Mouse (Mus musculus): ENCODE measurements around the gene Spryd4. TPM values are rescaled to one million over a fixed set of nuclear protein-coding genes. Genes with fewer than 3 reads are reported as not detected.
"Not testable (repeated sequence)": the region's sequence is repeated elsewhere in the genome, so short reads cannot be mapped to it uniquely, and the experiment has no call there.

The Spryd4 gene
- polyA plus RNA-seq, 1 experiment: 21.8 TPM

- no peaks in the 10 kb centered on the region for H3K9me3 ChIP-seq (replicated peaks; ENCODE audit: control insufficient read depth, insufficient read depth, low read length, poor library complexity, severe bottlenecking)
- no peaks in the 10 kb centered on the region for H3K4me1 ChIP-seq (ENCODE audit: control insufficient read depth, insufficient read depth, low read length)
- no peak for TF ChIP-seq POLR2A (IDR thresholded peaks at IDR 0.05; ENCODE audit: insufficient read depth, low read length)
- no peak overlapping the region for H3K9ac ChIP-seq (ENCODE audit: low read depth, poor library complexity, severe bottlenecking)
- H3K36me3 ChIP-seq (ENCODE audit: control insufficient read depth, insufficient read depth, low read length, poor library complexity, severe bottlenecking): no peaks in the 10 kb centered on the region
- H3K4me3 ChIP-seq (ENCODE audit: low read depth, low read length): no peak overlapping the region
- H3K27me3 ChIP-seq (ENCODE audit: control insufficient read depth, insufficient read depth, low read length, poor library complexity, severe bottlenecking): no peaks in the 10 kb centered on the region
- no peak overlapping the region for H3K27ac ChIP-seq (ENCODE audit: insufficient read depth, low read length)
These were observed 6.9 kb upstream of the Spryd4 start for GRCm38 (mm10) chr10:128218387-128219117.

DNA sequence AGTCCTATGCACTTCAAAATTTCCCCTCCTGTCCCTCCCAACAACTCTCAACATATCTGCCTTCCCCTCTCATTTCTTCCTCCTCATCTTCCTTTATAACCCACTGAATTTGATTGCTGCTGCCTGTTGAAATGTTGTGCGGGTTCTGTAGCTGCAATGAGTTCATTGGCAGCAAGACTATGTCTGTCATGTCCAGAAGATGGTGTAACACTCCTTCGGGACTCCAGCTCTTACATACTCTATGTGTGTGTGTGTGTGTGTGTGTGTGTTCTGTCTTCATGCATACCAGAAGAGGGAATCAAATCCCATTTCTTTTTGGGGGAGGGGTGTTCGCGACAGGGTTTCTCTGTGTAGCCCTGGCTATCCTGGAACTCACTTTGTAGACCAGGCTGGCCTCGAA, 3.4 kb upstream of the Spryd4 start:
- Histone ChIP-seq H3K4me1 (ENCODE audit: control insufficient read depth, insufficient read depth, low read length) (no peaks in the 10 kb centered on the region), H3K4me3 (ENCODE audit: low read depth, low read length) (no peak overlapping the region), H3K9me3 (replicated peaks; ENCODE audit: control insufficient read depth, insufficient read depth, low read length, poor library complexity, severe bottlenecking) (no peaks in the 10 kb centered on the region), H3K27me3 (ENCODE audit: control insufficient read depth, insufficient read depth, low read length, poor library complexity, severe bottlenecking) (no peaks in the 10 kb centered on the region), H3K9ac (ENCODE audit: low read depth, poor library complexity, severe bottlenecking) (no peak overlapping the region), H3K36me3 (ENCODE audit: control insufficient read depth, insufficient read depth, low read length, poor library complexity, severe bottlenecking) (no peaks in the 10 kb centered on the region; the same call in 1 of the 2 replicates), H3K27ac (ENCODE audit: insufficient read depth, low read length) (no peak overlapping the region)
- TF ChIP-seq EP300 (IDR thresholded peaks at IDR 0.05; ENCODE audit: insufficient read depth, low read depth, low read length) (no peak), CTCF (IDR thresholded peaks at IDR 0.05; ENCODE audit: low read depth, low read length) (no peak), POLR2A (IDR thresholded peaks at IDR 0.05; ENCODE audit: insufficient read depth, low read length) (no peak)

GRCm38 (mm10) chr10:128214112-128214511, 2.5 kb upstream of the Spryd4 start:
- not testable (repeated sequence) for H3K9me3 ChIP-seq (replicated peaks; ENCODE audit: control insufficient read depth, insufficient read depth, low read length, poor library complexity, severe bottlenecking); H3K27me3 ChIP-seq (ENCODE audit: control insufficient read depth, insufficient read depth, low read length, poor library complexity, severe bottlenecking); H3K27ac ChIP-seq (ENCODE audit: insufficient read depth, low read length); H3K36me3 ChIP-seq (ENCODE audit: control insufficient read depth, insufficient read depth, low read length, poor library complexity, severe bottlenecking); H3K4me1 ChIP-seq (ENCODE audit: control insufficient read depth, insufficient read depth, low read length); H3K9ac ChIP-seq (ENCODE audit: low read depth, poor library complexity, severe bottlenecking); H3K4me3 ChIP-seq (ENCODE audit: low read depth, low read length)

DNA sequence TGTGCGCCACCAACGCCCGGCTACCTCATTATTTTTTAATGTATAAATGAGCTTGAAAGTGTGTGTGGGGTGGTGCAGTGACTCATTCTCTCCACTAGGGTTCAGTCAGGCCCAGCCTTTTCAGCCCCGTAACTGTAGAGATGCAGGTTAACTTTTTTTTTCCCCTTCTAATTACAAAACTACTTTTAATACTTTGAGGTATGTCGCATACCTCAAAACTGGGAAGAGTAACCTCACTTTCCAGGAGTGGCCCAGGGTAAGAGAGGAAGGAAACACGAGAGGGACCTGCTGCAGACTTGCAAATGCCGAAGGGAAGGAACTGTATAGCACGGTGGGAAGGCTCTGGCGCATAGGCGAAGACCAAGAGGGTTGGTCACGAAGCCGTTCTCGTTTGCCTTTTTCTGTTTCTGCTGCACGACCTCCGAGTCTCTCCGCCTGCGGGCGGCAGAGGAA, 1.3 kb upstream of the Spryd4 start:
- H3K36me3 ChIP-seq (ENCODE audit: control insufficient read depth, insufficient read depth, low read length, poor library complexity, severe bottlenecking): peaks cover 9% of the 10 kb centered on the region
- peak overlapping the region; percentile 56 for H3K9ac ChIP-seq (ENCODE audit: low read depth, poor library complexity, severe bottlenecking)
- H3K27me3 ChIP-seq (ENCODE audit: control insufficient read depth, insufficient read depth, low read length, poor library complexity, severe bottlenecking): no peaks in the 10 kb centered on the region
- H3K9me3 ChIP-seq (replicated peaks; ENCODE audit: control insufficient read depth, insufficient read depth, low read length, poor library complexity, severe bottlenecking): no peaks in the 10 kb centered on the region
- peak overlapping the region; percentile 9; the same call in 1 of the 2 replicates for H3K27ac ChIP-seq (ENCODE audit: insufficient read depth, low read length)
- peak; percentile 40 for TF ChIP-seq CTCF (IDR thresholded peaks at IDR 0.05; ENCODE audit: low read depth, low read length)
- no peak for TF ChIP-seq EP300 (IDR thresholded peaks at IDR 0.05; ENCODE audit: insufficient read depth, low read depth, low read length)
- TF ChIP-seq POLR2A (IDR thresholded peaks at IDR 0.05; ENCODE audit: insufficient read depth, low read length): no peak
- peak overlapping the region; percentile 74 for H3K4me3 ChIP-seq (ENCODE audit: low read depth, low read length)
- H3K4me1 ChIP-seq (ENCODE audit: control insufficient read depth, insufficient read depth, low read length): no peaks in the 10 kb centered on the region

DNA sequence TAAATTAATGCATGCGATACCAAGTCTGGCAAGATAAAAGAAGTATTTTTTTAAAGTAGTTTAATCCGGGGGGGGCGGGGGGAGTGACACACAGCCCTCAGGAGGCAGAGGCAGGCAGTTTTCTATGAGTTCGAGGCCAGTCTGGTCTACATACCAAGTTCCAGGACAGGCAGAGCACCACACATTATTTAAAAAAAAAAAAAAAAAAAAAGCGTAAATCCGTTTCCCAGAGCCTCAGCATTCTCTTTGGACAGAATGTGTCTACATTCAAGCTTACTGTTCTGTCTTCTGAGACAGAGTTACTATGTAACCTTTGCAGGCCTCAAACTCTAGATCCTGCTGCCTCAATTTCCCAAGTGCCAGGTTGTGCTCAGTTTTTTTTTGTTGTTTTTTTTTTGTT, 541 bp upstream of the Spryd4 start:
- H3K9me3 ChIP-seq (replicated peaks; ENCODE audit: control insufficient read depth, insufficient read depth, low read length, poor library complexity, severe bottlenecking): no peaks in the 10 kb centered on the region
- H3K4me3 ChIP-seq (ENCODE audit: low read depth, low read length): peak overlapping the region; percentile 75; the same call in 1 of the 2 replicates
- no peaks in the 10 kb centered on the region for H3K27me3 ChIP-seq (ENCODE audit: control insufficient read depth, insufficient read depth, low read length, poor library complexity, severe bottlenecking)
- H3K36me3 ChIP-seq (ENCODE audit: control insufficient read depth, insufficient read depth, low read length, poor library complexity, severe bottlenecking): peaks cover 17% of the 10 kb centered on the region
- H3K4me1 ChIP-seq (ENCODE audit: control insufficient read depth, insufficient read depth, low read length): no peaks in the 10 kb centered on the region
- TF ChIP-seq CTCF (IDR thresholded peaks at IDR 0.05; ENCODE audit: low read depth, low read length) (no peak), EP300 (IDR thresholded peaks at IDR 0.05; ENCODE audit: insufficient read depth, low read depth, low read length) (no peak), POLR2A (IDR thresholded peaks at IDR 0.05; ENCODE audit: insufficient read depth, low read length) (no peak)
- peak overlapping the region; percentile 64 for H3K27ac ChIP-seq (ENCODE audit: insufficient read depth, low read length)
- peak overlapping the region; percentile 86 for H3K9ac ChIP-seq (ENCODE audit: low read depth, poor library complexity, severe bottlenecking)

- H3K27me3 ChIP-seq (ENCODE audit: control insufficient read depth, insufficient read depth, low read length, poor library complexity, severe bottlenecking): no peaks in the 10 kb centered on the region
- H3K4me1 ChIP-seq (ENCODE audit: control insufficient read depth, insufficient read depth, low read length): no peaks in the 10 kb centered on the region
- peak overlapping the region; percentile 5; the same call in 1 of the 2 replicates for H3K27ac ChIP-seq (ENCODE audit: insufficient read depth, low read length)
These were observed 653 bp downstream of the Spryd4 start for GRCm38 (mm10) chr10:128210954-128211353.

More at GRCm38 (mm10) chr10:128210954-128211353, 653 bp downstream of the Spryd4 start:
- no peaks in the 10 kb centered on the region for H3K9me3 ChIP-seq (replicated peaks; ENCODE audit: control insufficient read depth, insufficient read depth, low read length, poor library complexity, severe bottlenecking)
- H3K36me3 ChIP-seq (ENCODE audit: control insufficient read depth, insufficient read depth, low read length, poor library complexity, severe bottlenecking): peaks cover 18% of the 10 kb centered on the region
- H3K9ac ChIP-seq (ENCODE audit: low read depth, poor library complexity, severe bottlenecking): peak overlapping the region; percentile 86
- TF ChIP-seq CTCF (IDR thresholded peaks at IDR 0.05; ENCODE audit: low read depth, low read length) (no peak), POLR2A (IDR thresholded peaks at IDR 0.05; ENCODE audit: insufficient read depth, low read length) (no peak), EP300 (IDR thresholded peaks at IDR 0.05; ENCODE audit: insufficient read depth, low read depth, low read length) (no peak)
- peak overlapping the region; percentile 75 for H3K4me3 ChIP-seq (ENCODE audit: low read depth, low read length)

Measured in ES-Bruce4 (cell line).